Mouse (Mus musculus) brain, embryonic 14.5 days (tissue): ENCODE measurements around the gene Bet1l. TPM values are rescaled to one million over a fixed set of nuclear protein-coding genes. Genes with fewer than 3 reads are reported as not detected.

ENCODE experiments used
- DNase-seq: peaks from one replicate; pipeline ENCODE4 v3.0.0-alpha.2; 2011; ENCODE audit warnings: low read depth
- CTCF ChIP-seq: fragments of 200-500 bp; IDR thresholded peaks from 2 replicates; pipeline ENCODE4 v1.5.1; 2012; ENCODE audit warnings: inconsistent platforms, mild to moderate bottlenecking, moderate library complexity, borderline replicate concordance; ENCODE audit not compliant: insufficient read depth, insufficient read length; ENCODE audit errors: extremely low read depth
- POLR2A ChIP-seq: fragments of 200-500 bp; IDR thresholded peaks from 2 replicates; pipeline ENCODE4 v1.6.1; 2012; ENCODE audit warnings: mild to moderate bottlenecking, inconsistent platforms, borderline replicate concordance; ENCODE audit not compliant: poor library complexity, insufficient read depth, insufficient read length, severe bottlenecking; ENCODE audit errors: extremely low read depth
- polyA plus RNA-seq: library from polyadenylated mRNA; depleted of rRNA; stranded (reverse); fragments of >200 nt; gene quantifications from 2 replicates; pipeline ENCODE4 v1.2.3, GENCODE M21; 2012

Bet1l gene
- polyA plus RNA-seq, 1 experiment = 26.9 TPM

DNA sequence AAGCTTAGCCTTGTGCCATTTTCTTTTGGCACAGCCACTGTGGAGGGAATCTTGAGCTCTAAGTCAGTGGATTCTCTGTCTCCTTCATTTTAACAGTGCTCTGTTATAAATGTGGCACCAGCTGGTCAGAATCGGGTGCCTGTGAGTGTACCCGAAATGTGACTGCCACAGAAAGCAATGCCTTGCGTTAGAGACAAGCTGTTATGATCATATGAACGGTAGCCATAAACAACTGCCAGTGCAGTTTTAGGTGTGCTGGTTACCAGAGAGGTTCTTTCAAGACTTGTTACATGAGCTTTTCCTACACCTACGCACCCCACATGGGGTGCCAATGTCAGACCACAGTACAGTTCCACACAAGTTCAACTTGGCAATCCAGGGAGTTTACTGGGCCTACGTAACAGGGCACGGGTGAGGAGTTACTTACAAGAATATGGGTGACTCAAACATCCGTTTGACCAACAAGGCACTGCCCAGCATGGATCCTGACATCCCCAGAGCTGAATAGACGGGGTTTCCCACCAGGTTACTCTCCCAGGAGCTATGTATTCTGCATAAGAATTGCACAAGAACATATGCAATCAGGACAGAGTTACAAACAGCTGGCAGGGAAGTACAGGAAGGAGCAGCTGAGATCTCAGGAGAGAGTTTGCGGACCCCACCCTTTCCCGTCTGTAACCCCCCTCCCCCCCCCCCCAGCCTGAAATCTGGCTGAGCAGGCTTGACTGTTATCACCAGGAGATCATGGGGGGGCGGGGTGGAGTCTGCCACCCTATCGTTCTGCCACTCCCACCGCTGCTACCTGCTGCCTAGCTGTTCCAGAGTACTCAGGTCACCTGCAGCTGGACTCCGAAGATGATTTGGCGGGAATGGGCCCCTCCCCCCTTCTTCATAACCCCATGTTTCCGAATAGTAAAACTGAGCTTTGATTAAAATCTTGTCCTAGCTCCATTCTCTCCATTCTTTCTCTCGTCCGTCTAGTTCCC, 16.3 kb downstream of the Bet1l start:
- no peak for TF ChIP-seq POLR2A
- TF ChIP-seq CTCF = no peak
- no peak for DNase-seq

DNA sequence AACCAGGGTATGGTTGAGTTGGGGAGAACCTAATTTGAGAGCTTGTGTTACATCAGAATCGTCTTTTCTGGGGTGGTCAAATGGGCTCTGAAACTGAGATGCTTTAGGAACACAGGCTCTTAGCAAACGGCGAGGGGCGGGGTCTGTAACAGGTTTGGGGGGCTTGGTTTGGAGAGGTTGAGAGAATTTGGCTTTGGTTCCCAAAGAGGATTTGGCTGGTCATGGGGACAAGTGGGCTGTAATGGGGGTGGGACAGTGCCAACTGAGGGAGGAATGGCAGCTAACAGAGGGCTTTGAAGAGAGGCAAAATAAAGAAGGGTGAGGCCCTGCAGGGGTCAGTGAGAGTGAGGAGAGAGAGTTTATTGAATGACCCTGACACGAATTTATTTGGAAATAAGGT, 17.8 kb downstream of the Bet1l start:
- TF ChIP-seq CTCF = no peak
- TF ChIP-seq POLR2A = no peak

DNA sequence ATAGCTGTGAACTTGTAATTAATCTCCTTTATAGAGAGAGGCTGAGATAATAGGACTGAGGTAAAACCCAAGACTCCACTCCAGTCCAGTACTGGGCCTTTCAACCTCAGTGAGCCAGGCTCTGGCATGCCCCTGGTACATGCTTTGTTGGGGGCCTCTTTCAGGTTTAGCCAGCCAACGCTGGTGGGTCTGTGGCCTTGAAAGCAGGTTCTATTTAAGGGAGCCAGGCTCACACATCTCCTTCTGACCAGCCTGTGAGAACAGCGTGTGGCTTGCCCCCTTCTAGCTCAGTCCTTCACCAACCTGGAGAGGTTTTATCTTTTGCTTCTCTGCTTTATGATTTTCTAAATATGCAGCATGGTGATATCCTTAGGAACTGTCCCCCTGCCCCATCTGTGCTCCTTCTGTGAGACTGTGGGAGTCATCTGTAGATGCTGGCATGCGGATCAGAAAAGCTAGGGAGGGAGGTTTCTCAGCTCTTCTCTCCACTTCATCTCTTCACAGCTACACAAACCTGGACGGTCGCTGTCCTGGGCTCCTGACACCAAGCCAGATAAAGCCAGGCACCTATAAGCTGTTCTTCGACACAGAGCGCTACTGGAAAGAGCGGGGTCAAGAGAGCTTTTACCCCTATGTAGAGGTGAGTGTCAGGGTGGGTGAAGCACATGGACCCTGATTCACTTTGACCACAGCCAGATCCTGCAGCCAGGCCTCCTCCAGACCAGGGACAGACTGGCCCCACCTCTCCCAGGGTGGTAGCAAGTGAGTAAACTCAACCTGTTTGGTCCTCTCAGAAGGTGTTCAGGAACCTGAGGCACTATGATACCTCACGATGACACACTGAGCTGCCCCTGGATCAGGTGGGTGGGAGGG, 20.9 kb downstream of the Bet1l start:
- TF ChIP-seq CTCF (no peak), POLR2A (no peak)
- peak; percentile 9 for DNase-seq

More for the DNA sequence above, 17.8 kb downstream of the Bet1l start:
- DNase-seq = no peak

DNA sequence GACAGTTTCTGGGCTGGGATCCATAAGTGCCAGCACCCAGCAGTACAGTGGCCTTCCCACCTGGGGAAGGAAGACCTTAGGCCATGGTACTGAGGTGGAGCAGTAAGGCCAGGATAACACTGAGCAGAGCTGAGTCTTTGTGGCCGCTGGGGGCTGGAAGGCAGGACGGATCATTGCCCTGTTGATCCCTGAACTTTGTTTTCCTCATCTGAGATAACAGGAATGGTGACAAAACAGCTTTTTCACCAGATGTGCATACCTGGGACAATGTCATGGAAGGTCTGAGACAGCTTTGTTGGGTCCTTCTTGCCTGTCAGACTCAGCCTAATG, 21.7 kb downstream of the Bet1l start:
- no peak for DNase-seq
- TF ChIP-seq POLR2A (no peak), CTCF (no peak)

DNA sequence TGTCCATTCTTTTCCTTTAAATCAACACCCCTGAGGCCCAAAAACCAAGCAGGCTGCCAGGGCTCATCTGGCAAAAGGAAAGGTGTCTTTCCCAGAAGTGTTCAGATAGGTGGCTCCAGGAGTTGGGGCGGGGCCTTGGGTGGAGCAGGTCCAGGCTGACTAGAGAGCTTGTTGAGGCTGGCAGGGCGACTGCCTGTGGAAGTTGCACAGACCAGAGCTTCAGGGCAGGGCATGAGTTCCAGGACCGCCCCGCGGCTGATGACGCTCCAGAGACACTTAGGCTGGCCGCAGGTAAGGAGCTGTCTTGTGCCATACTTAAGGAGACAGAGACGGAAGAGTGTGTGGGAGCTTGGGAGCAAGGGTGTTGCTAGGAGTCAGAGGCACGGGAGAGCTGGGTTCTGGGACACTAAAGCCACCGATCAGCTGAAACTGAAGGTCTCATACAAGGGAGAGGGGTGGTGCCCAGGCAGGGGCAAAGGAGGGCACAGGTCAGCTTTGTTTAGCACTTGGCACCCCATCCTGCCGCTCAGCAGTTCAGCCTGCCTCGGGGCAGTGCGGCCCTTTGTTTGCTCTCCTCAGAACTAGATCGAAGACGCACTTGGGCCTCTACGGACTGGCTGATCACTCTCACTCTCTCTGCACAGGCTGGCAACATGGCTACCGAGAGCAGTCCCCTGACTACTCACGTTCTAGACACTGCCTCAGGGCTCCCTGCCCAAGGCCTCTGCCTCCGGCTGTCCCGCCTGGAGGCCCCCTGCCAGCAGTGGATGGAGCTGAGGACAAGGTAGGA, 22.2 kb downstream of the Bet1l start, which contains the start of gene Urah:
TSS of gene Urah (plus strand) at position 51 of the 790 bp plus-strand sequence.
- DNase-seq = no peak
- TF ChIP-seq POLR2A (no peak), CTCF (no peak)

DNA sequence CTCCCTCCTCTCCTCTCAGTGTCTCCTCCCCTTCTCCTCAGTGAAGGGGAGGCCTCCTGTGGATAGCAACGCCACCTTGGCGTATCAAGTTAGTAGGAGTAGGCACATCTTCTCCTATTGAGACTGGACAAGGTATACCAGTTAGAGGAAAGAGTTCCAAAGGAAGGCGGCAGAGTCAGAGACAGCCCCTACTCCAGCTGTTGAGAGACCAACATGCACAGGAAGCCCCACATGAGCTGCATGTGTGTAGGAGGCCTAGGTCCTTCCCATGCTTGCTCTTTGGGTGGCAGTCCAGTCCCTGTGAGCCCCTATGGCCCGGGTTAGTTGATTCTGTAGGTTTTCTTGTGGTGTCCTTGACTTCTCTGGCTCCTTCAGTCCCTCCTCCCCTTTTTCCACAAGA, 24.0 kb downstream of the Bet1l start:
- no peak for DNase-seq
- TF ChIP-seq POLR2A = no peak
- no peak for TF ChIP-seq CTCF

DNA sequence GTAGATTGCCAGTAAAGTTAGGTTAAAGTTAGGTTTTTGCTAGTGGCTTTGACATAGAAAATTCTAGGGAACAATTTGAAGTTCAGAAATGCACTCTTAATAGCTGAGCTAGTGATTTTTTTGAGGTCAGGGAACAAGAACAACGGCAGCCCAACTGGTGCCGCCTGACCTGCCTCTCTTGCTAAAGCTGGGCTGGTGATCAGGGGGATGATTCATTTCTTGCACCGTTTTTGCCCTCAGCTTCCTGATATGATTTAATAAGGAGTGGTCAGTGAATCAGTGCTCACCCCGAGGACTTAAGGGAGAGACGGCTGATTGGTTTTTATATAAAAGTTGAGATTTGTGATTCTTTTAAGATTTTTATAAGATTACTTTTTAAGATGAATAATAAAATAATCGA, 25.9 kb downstream of the Bet1l start:
- TF ChIP-seq POLR2A (no peak), CTCF (no peak)
- no peak for DNase-seq

DNA sequence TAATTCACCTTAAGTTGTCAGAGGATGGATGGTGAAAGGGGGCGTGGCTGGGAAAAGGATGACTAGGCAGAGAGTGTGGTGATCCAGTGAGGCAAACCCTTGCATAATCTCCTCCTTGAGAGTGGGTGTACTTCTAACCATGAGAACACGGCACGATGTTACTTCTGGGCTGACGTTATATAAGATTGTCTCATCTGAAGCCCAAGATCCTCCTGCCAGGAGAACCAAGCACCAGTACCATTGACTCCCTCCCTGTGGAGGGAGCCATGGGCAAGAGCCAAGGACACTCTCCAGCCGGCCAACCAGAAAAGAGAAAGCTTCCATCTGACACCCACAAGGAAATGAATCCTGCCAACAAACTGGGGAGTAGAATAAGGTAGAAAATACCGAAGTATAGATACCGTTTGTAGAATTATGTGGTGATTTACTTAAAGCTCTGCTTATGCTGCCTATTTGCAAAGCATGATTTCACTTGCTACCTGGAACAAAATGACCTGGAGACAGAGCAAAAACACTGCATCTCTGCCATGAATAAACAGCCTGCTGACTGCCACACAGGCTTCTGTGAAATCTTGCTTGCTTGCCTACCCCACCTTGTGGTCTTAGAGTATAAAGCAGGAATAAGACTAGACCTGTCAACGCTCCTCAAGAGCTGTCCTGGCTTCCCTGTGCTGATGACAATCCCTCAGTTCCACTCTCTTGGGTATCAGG, 29.1 kb downstream of the Bet1l start:
- TF ChIP-seq CTCF (peak; percentile 57; the same call in 1 of the 2 replicates), POLR2A (no peak)
- DNase-seq = peak; percentile 74

DNA sequence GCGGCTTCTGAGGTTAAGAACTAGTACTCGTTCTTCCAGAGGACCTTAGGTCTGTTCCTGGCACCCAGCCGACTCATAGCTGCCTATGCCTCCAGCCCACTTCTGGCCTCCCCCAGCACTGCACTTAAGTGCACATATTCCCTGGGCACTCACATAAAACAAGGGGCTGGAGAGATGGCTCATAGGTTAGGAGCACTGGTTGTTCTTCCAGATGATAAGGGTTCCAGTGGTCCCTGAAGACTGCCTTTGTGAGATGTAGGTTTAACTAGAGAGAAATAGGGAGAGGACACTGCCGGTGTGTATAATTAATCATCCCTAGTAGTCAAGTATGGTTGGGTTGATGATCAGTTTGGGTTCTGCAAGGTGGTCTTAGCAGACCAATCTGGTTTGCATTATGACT, 34.6 kb downstream of the Bet1l start:
- DNase-seq = no peak
- TF ChIP-seq CTCF (no peak), POLR2A (no peak)

DNA sequence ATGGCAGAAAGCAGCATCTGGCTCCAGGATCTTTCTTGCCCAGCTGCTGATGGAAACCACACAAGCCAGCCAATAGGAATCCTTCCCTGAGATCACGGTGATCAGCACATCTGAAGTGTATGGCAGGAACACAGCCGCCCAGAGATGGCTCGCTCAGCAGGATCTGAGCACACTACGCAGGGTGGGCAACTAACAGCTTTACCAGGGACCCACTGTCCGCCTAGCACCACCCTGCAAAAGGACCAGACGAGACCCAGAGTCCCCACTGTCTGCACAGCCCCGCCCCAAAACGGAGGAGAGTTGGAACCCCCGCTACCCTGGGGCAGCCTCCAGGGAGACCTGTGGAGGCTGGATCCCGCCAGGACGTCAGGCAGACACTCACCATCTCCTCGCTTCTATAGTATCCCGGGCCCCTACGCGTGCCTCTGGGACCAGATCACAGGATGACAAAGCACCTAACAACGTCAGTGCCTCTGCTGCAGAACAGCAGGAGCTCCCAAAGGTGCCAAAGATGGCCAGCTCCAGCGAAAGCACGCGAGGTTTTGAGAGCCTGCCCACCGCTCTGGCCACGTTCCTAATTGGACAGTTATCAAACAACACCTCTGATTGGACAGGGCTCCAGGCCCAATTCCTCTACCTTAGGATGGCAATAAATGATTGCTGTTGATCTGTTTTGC, 35.6 kb downstream of the Bet1l start, which contains the start of gene Zfp941:
TSS of gene Zfp941 (minus strand) at position 526 of the 677 bp plus-strand sequence.
- TF ChIP-seq CTCF (no peak), POLR2A (peak; percentile 25; the same call in 1 of the 2 replicates)
- peak; percentile 91 for DNase-seq
